Mouse (Mus musculus) testis, adult 2 months (tissue): Measurements from ENCODE around the gene Mdp1. TPM values are rescaled to one million over a fixed set of nuclear protein-coding genes. Genes with fewer than 3 reads are reported as not detected.
A peak's percentile ranks its signal among the peaks of the same experiment; 100 is the strongest.

Experiments
- H3K27ac ChIP-seq: fragments of 200-500 bp; 2 replicates; pipeline ENCODE4 v1.5.1; 2012; ENCODE audit warnings: low read depth, low read length; ENCODE audit not compliant: control insufficient read depth, insufficient read depth
- H3K27me3 ChIP-seq: fragments of 200-500 bp; 2 replicates; pipeline ENCODE4 v1.6.1; 2012; ENCODE audit warnings: mild to moderate bottlenecking, low read length, moderate library complexity; ENCODE audit not compliant: control insufficient read depth, insufficient read depth
- H3K36me3 ChIP-seq: fragments of 200-500 bp; 2 replicates; pipeline ENCODE4 v1.6.1; 2012; ENCODE audit warnings: mild to moderate bottlenecking, low read length; ENCODE audit not compliant: control insufficient read depth, insufficient read depth
- H3K4me1 ChIP-seq: fragments of 200-500 bp; 2 replicates; pipeline ENCODE4 v1.6.1; 2012; ENCODE audit warnings: low read length; ENCODE audit not compliant: control insufficient read depth, insufficient read depth
- H3K4me3 ChIP-seq: fragments of 200-500 bp; 2 replicates; pipeline ENCODE4 v1.5.1; 2012; ENCODE audit warnings: low read depth, mild to moderate bottlenecking, low read length, moderate library complexity, mixed read lengths; ENCODE audit not compliant: control insufficient read depth
- CTCF ChIP-seq: fragments of 200-500 bp; IDR thresholded peaks from 2 replicates; pipeline ENCODE4 v1.5.1; 2012; ENCODE audit warnings: low read depth, mild to moderate bottlenecking, inconsistent platforms, low read length, moderate library complexity; ENCODE audit not compliant: control insufficient read depth, insufficient read depth, insufficient replicate concordance
- POLR2A ChIP-seq: fragments of 200-500 bp; IDR thresholded peaks from 2 replicates; pipeline ENCODE4 v1.6.1; 2012; ENCODE audit warnings: low read depth, mild to moderate bottlenecking, inconsistent platforms, low read length, moderate library complexity; ENCODE audit not compliant: control insufficient read depth
- polyA plus RNA-seq: library from polyadenylated mRNA; depleted of rRNA; stranded (reverse); fragments of >200 nt; gene quantifications from 2 replicates; pipeline ENCODE4 v1.2.3, GENCODE M21; 2012

Gene Mdp1
- polyA plus RNA-seq, 1 experiment = 4.1 TPM

GRCm38 (mm10) chr14:55689433-55689832 lies 29.1 kb upstream of the Mdp1 start:
- Histone ChIP-seq H3K27me3 (no peaks in the 10 kb centered on the region), H3K27ac (no peak overlapping the region), H3K4me3 (no peak overlapping the region), H3K36me3 (no peaks in the 10 kb centered on the region), H3K4me1 (no peaks in the 10 kb centered on the region)
- TF ChIP-seq CTCF = no peak

GRCm38 (mm10) chr14:55682118-55682493 lies 21.8 kb upstream of the Mdp1 start:
- TF ChIP-seq CTCF = no peak
- no peak for TF ChIP-seq POLR2A
- peak overlapping the region; percentile 90 for H3K27ac ChIP-seq
- peaks cover 4% of the 10 kb centered on the region; the same call in 1 of the 2 replicates for H3K4me1 ChIP-seq
- H3K4me3 ChIP-seq = peak overlapping the region; percentile 97
- H3K36me3 ChIP-seq = peaks cover 1% of the 10 kb centered on the region; the same call in 1 of the 2 replicates
- no peaks in the 10 kb centered on the region for H3K27me3 ChIP-seq

GRCm38 (mm10) chr14:55681160-55682117 lies 21.1 kb upstream of the Mdp1 start, which contains the start of gene Tinf2:
TSS of gene Tinf2 (minus strand) at chr14:55681820.
- peak; percentile 71 for TF ChIP-seq CTCF
- TF ChIP-seq POLR2A = peak; percentile 51; the same call in 1 of the 2 replicates
- Histone ChIP-seq H3K36me3 (peaks cover 6% of the 10 kb centered on the region), H3K4me3 (peak within 1 kb of the TSS; percentile 97), H3K4me1 (peaks cover 4% of the 10 kb centered on the region; the same call in 1 of the 2 replicates), H3K27me3 (no peaks in the 10 kb centered on the region), H3K27ac (peak within 1 kb of the TSS; percentile 90)

- H3K27ac ChIP-seq = no peak overlapping the region
- no peaks in the 10 kb centered on the region for H3K27me3 ChIP-seq
- peaks cover 4% of the 10 kb centered on the region; the same call in 1 of the 2 replicates for H3K4me1 ChIP-seq
- no peak overlapping the region for H3K4me3 ChIP-seq
- H3K36me3 ChIP-seq = peaks cover 7% of the 10 kb centered on the region
- TF ChIP-seq CTCF (no peak), POLR2A (no peak)
Observed at GRCm38 (mm10) chr14:55677615-55678014, 17.3 kb upstream of the Mdp1 start.

GRCm38 (mm10) chr14:55672741-55673060 lies 12.4 kb upstream of the Mdp1 start:
- no peaks in the 10 kb centered on the region; the same call in 1 of the 2 replicates for H3K4me1 ChIP-seq
- H3K4me3 ChIP-seq = peak overlapping the region; percentile 99; the same call in 1 of the 2 replicates
- TF ChIP-seq CTCF (no peak), POLR2A (no peak)
- H3K36me3 ChIP-seq = peaks cover 6% of the 10 kb centered on the region
- H3K27ac ChIP-seq = peak overlapping the region; percentile 93
- no peaks in the 10 kb centered on the region for H3K27me3 ChIP-seq

GRCm38 (mm10) chr14:55671833-55672740 lies 11.8 kb upstream of the Mdp1 start, which contains the start of the genes Gmpr2 and Nedd8:
TSS of gene Gmpr2 (plus strand) at chr14:55671941.
TSS of gene Nedd8 (minus strand) at chr14:55672124.
- Histone ChIP-seq H3K4me1 (no peaks in the 10 kb centered on the region; the same call in 1 of the 2 replicates), H3K27me3 (no peaks in the 10 kb centered on the region), H3K4me3 (peak within 1 kb of the TSS; percentile 99), H3K36me3 (peaks cover 6% of the 10 kb centered on the region), H3K27ac (peak within 1 kb of the TSS; percentile 100)
- TF ChIP-seq POLR2A = peak; percentile 75
- no peak for TF ChIP-seq CTCF
